Mouse (Mus musculus): ENCODE results near the gene C530008M17Rik. TPM values are rescaled to one million over a fixed set of nuclear protein-coding genes. Genes with fewer than 3 reads are reported as not detected.

C530008M17Rik gene
- 14.9 and 21.2 TPM in 2 replicates for polyA plus RNA-seq (2014; fragmentation: Nextera tagmentation; extraction: Ambion mirVana)

DNA sequence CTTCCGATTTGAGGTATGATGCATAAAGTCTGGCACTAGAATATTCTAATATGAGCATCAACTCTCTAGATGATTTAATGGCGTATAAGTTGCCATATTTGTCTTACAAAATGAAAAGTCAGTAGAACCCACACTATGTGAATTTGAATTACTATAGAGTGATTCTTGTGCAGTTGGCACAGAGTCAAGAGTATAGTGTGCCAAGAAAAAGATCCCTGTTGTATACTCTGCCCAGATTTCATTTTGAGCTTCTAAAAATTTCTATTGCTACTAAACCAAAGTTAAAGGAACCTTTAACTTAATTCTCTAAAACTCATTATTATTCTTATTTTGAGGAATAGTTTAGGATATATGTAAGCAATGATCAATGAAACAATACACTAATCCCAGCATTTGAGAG lies at the start of gene C530008M17Rik:
TSS of gene C530008M17Rik (plus strand) at position 301 of the 400 bp plus-strand sequence.
- no peak within 1 kb of the TSS for H3K27ac ChIP-seq (ENCODE audit: low read depth, low read length)
- H3K27me3 ChIP-seq (ENCODE audit: control insufficient read depth, insufficient read depth, low read length): no peaks in the 10 kb centered on the region
- peak within 1 kb of the TSS; percentile 92 for H3K9ac ChIP-seq (ENCODE audit: low read depth, low read length)
- H3K9me3 ChIP-seq (ENCODE audit: control insufficient read depth, low read length): no peaks in the 10 kb centered on the region
- H3K4me3 ChIP-seq (ENCODE audit: low read length): peak within 1 kb of the TSS; percentile 84
- H3K4me1 ChIP-seq (ENCODE audit: control insufficient read depth, insufficient read depth, low read length): 0 out of 2 replicates have a peak, but pooled peaks cover 7% of the 10 kb centered on the region
- peak within 1 kb of the TSS; percentile 93 for H3K4me2 ChIP-seq (replicated peaks; ENCODE audit: low read depth, low read length)
- no peak for ATAC-seq (ENCODE audit: low FRiP score, low TSS enrichment)
- WGBS: 95% methylated on average over 2 of the region's 2 CpGs
- no peaks in the 10 kb centered on the region for H3K36me3 ChIP-seq (ENCODE audit: control insufficient read depth, insufficient read depth, low read length)

- Histone ChIP-seq H3K9ac (ENCODE audit: low read depth, low read length) (no peak overlapping the region), H3K4me3 (ENCODE audit: low read length) (no peak overlapping the region), H3K27me3 (ENCODE audit: control insufficient read depth, insufficient read depth, low read length) (no peaks in the 10 kb centered on the region), H3K4me1 (ENCODE audit: control insufficient read depth, insufficient read depth, low read length) (no peaks in the 10 kb centered on the region), H3K36me3 (ENCODE audit: control insufficient read depth, insufficient read depth, low read length) (peaks cover 56% of the 10 kb centered on the region), H3K4me2 (replicated peaks; ENCODE audit: low read depth, low read length) (no peak overlapping the region), H3K9me3 (ENCODE audit: control insufficient read depth, low read length) (no peaks in the 10 kb centered on the region), H3K27ac (ENCODE audit: low read depth, low read length) (no peak overlapping the region)
- 92% methylated on average over 8 of the region's 8 CpGs for WGBS
- no peak for ATAC-seq (ENCODE audit: low FRiP score, low TSS enrichment)
Observed at GRCm38 (mm10) chr5:76609702-76610370, 46.5 kb upstream of the C530008M17Rik start.

GRCm38 (mm10) chr5:76612867-76613499 lies 43.3 kb upstream of the C530008M17Rik start:
- WGBS: 86% methylated on average over 6 of the region's 6 CpGs
- ATAC-seq (ENCODE audit: low FRiP score, low TSS enrichment): no peak
- H3K27ac ChIP-seq (ENCODE audit: low read depth, low read length): no peak overlapping the region

GRCm38 (mm10) chr5:76615276-76615675 lies 41.0 kb upstream of the C530008M17Rik start:
- no peak overlapping the region for H3K9ac ChIP-seq (ENCODE audit: low read depth, low read length)
- no peak overlapping the region for H3K4me2 ChIP-seq (replicated peaks; ENCODE audit: low read depth, low read length)
- no peaks in the 10 kb centered on the region for H3K4me1 ChIP-seq (ENCODE audit: control insufficient read depth, insufficient read depth, low read length)
- H3K27me3 ChIP-seq (ENCODE audit: control insufficient read depth, insufficient read depth, low read length): no peaks in the 10 kb centered on the region
- peaks cover 68% of the 10 kb centered on the region for H3K36me3 ChIP-seq (ENCODE audit: control insufficient read depth, insufficient read depth, low read length)
- H3K9me3 ChIP-seq (ENCODE audit: control insufficient read depth, low read length): no peaks in the 10 kb centered on the region
- H3K4me3 ChIP-seq (ENCODE audit: low read length): no peak overlapping the region
- ATAC-seq (ENCODE audit: low FRiP score, low TSS enrichment): no peak
- no peak overlapping the region for H3K27ac ChIP-seq (ENCODE audit: low read depth, low read length)
- 94% methylated on average over 8 of the region's 8 CpGs for WGBS

More at GRCm38 (mm10) chr5:76612867-76613499, 43.3 kb upstream of the C530008M17Rik start:
- H3K4me2 ChIP-seq (replicated peaks; ENCODE audit: low read depth, low read length): no peak overlapping the region
- no peaks in the 10 kb centered on the region for H3K27me3 ChIP-seq (ENCODE audit: control insufficient read depth, insufficient read depth, low read length)
- no peak overlapping the region for H3K9ac ChIP-seq (ENCODE audit: low read depth, low read length)
- H3K9me3 ChIP-seq (ENCODE audit: control insufficient read depth, low read length): no peaks in the 10 kb centered on the region
- H3K4me1 ChIP-seq (ENCODE audit: control insufficient read depth, insufficient read depth, low read length): no peaks in the 10 kb centered on the region
- H3K36me3 ChIP-seq (ENCODE audit: control insufficient read depth, insufficient read depth, low read length): peaks cover 73% of the 10 kb centered on the region
- H3K4me3 ChIP-seq (ENCODE audit: low read length): no peak overlapping the region

DNA sequence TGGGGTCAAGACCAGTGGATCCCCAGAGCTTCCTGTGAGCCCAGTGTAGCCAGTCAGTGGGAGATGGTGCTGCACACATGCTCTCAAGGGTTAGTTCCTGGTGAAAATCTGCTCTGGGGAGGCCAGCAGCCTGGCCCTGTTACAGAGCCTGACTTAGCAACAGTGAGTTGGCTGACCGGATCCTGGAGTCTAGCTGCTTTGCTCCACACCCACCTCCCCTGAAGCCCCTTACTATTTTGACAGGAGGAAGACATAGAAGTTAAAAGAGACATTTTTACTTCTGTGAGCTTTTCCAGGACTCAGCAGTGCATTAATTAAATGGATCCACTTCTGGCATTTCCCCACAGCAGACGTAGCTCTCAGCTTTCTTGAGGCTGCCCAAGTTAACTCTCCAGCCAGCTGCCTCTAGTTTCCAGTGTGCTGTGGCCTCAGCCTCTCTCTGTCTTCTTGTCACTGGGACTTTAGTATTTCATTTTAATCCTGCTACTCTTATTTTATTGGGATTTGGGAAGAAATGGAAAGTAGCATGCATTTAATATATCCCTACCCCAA lies 40.0 kb upstream of the C530008M17Rik start:
- Histone ChIP-seq H3K27me3 (ENCODE audit: control insufficient read depth, insufficient read depth, low read length) (no peaks in the 10 kb centered on the region), H3K36me3 (ENCODE audit: control insufficient read depth, insufficient read depth, low read length) (peaks cover 62% of the 10 kb centered on the region)
- 85% methylated on average over 2 of the region's 2 CpGs for WGBS

DNA sequence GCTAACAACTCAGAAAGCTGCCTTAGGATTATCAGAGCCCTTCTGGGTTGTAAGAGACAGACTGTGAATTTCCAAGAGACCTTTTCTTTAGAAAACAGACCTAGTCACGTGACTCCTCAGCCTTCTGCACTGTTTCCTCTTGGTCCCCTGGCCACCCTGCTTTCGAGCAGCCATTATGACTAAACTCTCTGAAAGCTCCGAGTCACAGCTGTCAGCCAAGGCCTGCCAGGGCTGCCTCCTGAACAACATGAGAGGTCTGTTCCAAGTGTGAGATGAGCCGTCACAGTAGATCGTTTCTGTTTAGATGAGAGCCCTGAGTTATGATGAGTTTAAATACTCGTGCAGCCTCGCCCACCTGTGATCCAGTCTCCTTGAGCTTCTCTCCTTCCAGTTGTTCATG lies 37.6 kb upstream of the C530008M17Rik start:
- peaks cover 63% of the 10 kb centered on the region for H3K36me3 ChIP-seq (ENCODE audit: control insufficient read depth, insufficient read depth, low read length)
- WGBS: 82% methylated on average over 7 of the region's 7 CpGs
- no peak overlapping the region for H3K4me2 ChIP-seq (replicated peaks; ENCODE audit: low read depth, low read length)
- H3K4me3 ChIP-seq (ENCODE audit: low read length): no peak overlapping the region
- no peaks in the 10 kb centered on the region for H3K9me3 ChIP-seq (ENCODE audit: control insufficient read depth, low read length)
- H3K27ac ChIP-seq (ENCODE audit: low read depth, low read length): no peak overlapping the region
- no peak for ATAC-seq (ENCODE audit: low FRiP score, low TSS enrichment)
- no peak overlapping the region for H3K9ac ChIP-seq (ENCODE audit: low read depth, low read length)
- H3K27me3 ChIP-seq (ENCODE audit: control insufficient read depth, insufficient read depth, low read length): no peaks in the 10 kb centered on the region
- H3K4me1 ChIP-seq (ENCODE audit: control insufficient read depth, insufficient read depth, low read length): no peaks in the 10 kb centered on the region

More for the DNA sequence above, 40.0 kb upstream of the C530008M17Rik start:
- Histone ChIP-seq H3K9ac (ENCODE audit: low read depth, low read length) (no peak overlapping the region), H3K27ac (ENCODE audit: low read depth, low read length) (no peak overlapping the region), H3K4me2 (replicated peaks; ENCODE audit: low read depth, low read length) (no peak overlapping the region), H3K4me3 (ENCODE audit: low read length) (no peak overlapping the region), H3K4me1 (ENCODE audit: control insufficient read depth, insufficient read depth, low read length) (no peaks in the 10 kb centered on the region), H3K9me3 (ENCODE audit: control insufficient read depth, low read length) (no peaks in the 10 kb centered on the region)
- no peak for ATAC-seq (ENCODE audit: low FRiP score, low TSS enrichment)

- 97% methylated on average over 9 of the region's 9 CpGs for WGBS
- Histone ChIP-seq H3K4me2 (replicated peaks; ENCODE audit: low read depth, low read length) (no peak overlapping the region), H3K9ac (ENCODE audit: low read depth, low read length) (no peak overlapping the region), H3K4me1 (ENCODE audit: control insufficient read depth, insufficient read depth, low read length) (no peaks in the 10 kb centered on the region), H3K36me3 (ENCODE audit: control insufficient read depth, insufficient read depth, low read length) (peaks cover 29% of the 10 kb centered on the region), H3K27me3 (ENCODE audit: control insufficient read depth, insufficient read depth, low read length) (no peaks in the 10 kb centered on the region), H3K27ac (ENCODE audit: low read depth, low read length) (no peak overlapping the region), H3K4me3 (ENCODE audit: low read length) (no peak overlapping the region), H3K9me3 (ENCODE audit: control insufficient read depth, low read length) (no peaks in the 10 kb centered on the region)
- no peak for ATAC-seq (ENCODE audit: low FRiP score, low TSS enrichment)
Observed at GRCm38 (mm10) chr5:76623759-76624158, 32.6 kb upstream of the C530008M17Rik start.

GRCm38 (mm10) chr5:76627770-76628169 lies 28.5 kb upstream of the C530008M17Rik start:
- H3K27ac ChIP-seq (ENCODE audit: low read depth, low read length): no peak overlapping the region
- WGBS: 91% methylated on average over 1 of the region's 1 CpGs
- no peaks in the 10 kb centered on the region for H3K4me1 ChIP-seq (ENCODE audit: control insufficient read depth, insufficient read depth, low read length)
- H3K9me3 ChIP-seq (ENCODE audit: control insufficient read depth, low read length): no peaks in the 10 kb centered on the region
- H3K36me3 ChIP-seq (ENCODE audit: control insufficient read depth, insufficient read depth, low read length): peaks cover 28% of the 10 kb centered on the region
- ATAC-seq (ENCODE audit: low FRiP score, low TSS enrichment): no peak
- H3K27me3 ChIP-seq (ENCODE audit: control insufficient read depth, insufficient read depth, low read length): no peaks in the 10 kb centered on the region
- no peak overlapping the region for H3K4me3 ChIP-seq (ENCODE audit: low read length)
- H3K4me2 ChIP-seq (replicated peaks; ENCODE audit: low read depth, low read length): no peak overlapping the region
- H3K9ac ChIP-seq (ENCODE audit: low read depth, low read length): no peak overlapping the region

- WGBS: 59% methylated on average over 10 of the region's 10 CpGs
- ATAC-seq (ENCODE audit: low FRiP score, low TSS enrichment): peak; percentile 43; the same call in 1 of the 2 replicates
- H3K4me1 ChIP-seq (ENCODE audit: control insufficient read depth, insufficient read depth, low read length): no peaks in the 10 kb centered on the region
- no peak overlapping the region for H3K9ac ChIP-seq (ENCODE audit: low read depth, low read length)
- peaks cover 51% of the 10 kb centered on the region for H3K36me3 ChIP-seq (ENCODE audit: control insufficient read depth, insufficient read depth, low read length)
- H3K9me3 ChIP-seq (ENCODE audit: control insufficient read depth, low read length): no peaks in the 10 kb centered on the region
- no peak overlapping the region for H3K4me3 ChIP-seq (ENCODE audit: low read length)
- H3K27me3 ChIP-seq (ENCODE audit: control insufficient read depth, insufficient read depth, low read length): no peaks in the 10 kb centered on the region
- no peak overlapping the region for H3K4me2 ChIP-seq (replicated peaks; ENCODE audit: low read depth, low read length)
- H3K27ac ChIP-seq (ENCODE audit: low read depth, low read length): no peak overlapping the region
Observed at GRCm38 (mm10) chr5:76634012-76634411, 22.3 kb upstream of the C530008M17Rik start.

All from kidney, embryonic 14.5 days (tissue).